Mouse (Mus musculus): ENCODE measurements at regions not wholly inside any gene's neighbourhood (a gene's known extent, or its start where the extent isn't known, plus 50 kb on each side); places are given as distances from the start of the nearest gene placed in this dataset.
A peak's percentile ranks its signal among the peaks of the same experiment; 100 is the strongest.

GRCm38 (mm10) chr4:23567827-23568226 lies 928.4 kb upstream of the Mms22l start:
- Histone ChIP-seq H3K9ac (replicated peaks) (no peak overlapping the region), H3K9me3 (0 out of 2 replicates have a peak, but pooled peaks cover 3% of the 10 kb centered on the region), H3K27ac (replicated peaks) (no peak overlapping the region), H3K4me3 (no peak overlapping the region), H3K36me3 (no peaks in the 10 kb centered on the region), H3K4me1 (no peaks in the 10 kb centered on the region), H3K4me2 (replicated peaks) (no peak overlapping the region), H3K27me3 (no peaks in the 10 kb centered on the region)
- ATAC-seq (ENCODE audit: low FRiP score, low read depth) = no peak
- 39% methylated on average over 1 of the region's 1 CpGs for WGBS

GRCm38 (mm10) chr4:23573013-23573412 lies 923.2 kb upstream of the Mms22l start:
- Histone ChIP-seq H3K27ac (replicated peaks) (no peak overlapping the region), H3K9ac (replicated peaks) (no peak overlapping the region), H3K4me3 (no peak overlapping the region), H3K4me2 (replicated peaks) (no peak overlapping the region), H3K27me3 (no peaks in the 10 kb centered on the region), H3K4me1 (no peaks in the 10 kb centered on the region), H3K36me3 (no peaks in the 10 kb centered on the region), H3K9me3 (no peaks in the 10 kb centered on the region)
- ATAC-seq (ENCODE audit: low FRiP score, low read depth) = no peak

- WGBS = 63% methylated on average over 2 of the region's 2 CpGs
- no peaks in the 10 kb centered on the region for H3K4me1 ChIP-seq
- H3K4me3 ChIP-seq = no peak overlapping the region
- H3K27ac ChIP-seq (replicated peaks) = no peak overlapping the region
- H3K27me3 ChIP-seq = no peaks in the 10 kb centered on the region
- no peak for ATAC-seq (ENCODE audit: low FRiP score, low read depth)
- no peaks in the 10 kb centered on the region for H3K9me3 ChIP-seq
- no peak overlapping the region for H3K4me2 ChIP-seq (replicated peaks)
- H3K36me3 ChIP-seq = no peaks in the 10 kb centered on the region
- no peak overlapping the region for H3K9ac ChIP-seq (replicated peaks)
Measured at GRCm38 (mm10) chr4:23587412-23587811, 908.8 kb upstream of the Mms22l start.

GRCm38 (mm10) chr4:23590883-23591282 lies 905.4 kb upstream of the Mms22l start:
- H3K36me3 ChIP-seq = no peaks in the 10 kb centered on the region
- no peak overlapping the region for H3K4me2 ChIP-seq (replicated peaks)
- WGBS = 25% methylated on average over 3 of the region's 3 CpGs
- ATAC-seq (ENCODE audit: low FRiP score, low read depth) = no peak
- peak overlapping the region; percentile 30; the same call in 1 of the 2 replicates for H3K27ac ChIP-seq (replicated peaks)
- H3K9me3 ChIP-seq = no peaks in the 10 kb centered on the region
- no peaks in the 10 kb centered on the region for H3K27me3 ChIP-seq
- no peak overlapping the region for H3K9ac ChIP-seq (replicated peaks)
- H3K4me1 ChIP-seq = no peaks in the 10 kb centered on the region
- H3K4me3 ChIP-seq = no peak overlapping the region

GRCm38 (mm10) chr4:23591593-23591992 lies 904.7 kb upstream of the Mms22l start:
- no peak for ATAC-seq (ENCODE audit: low FRiP score, low read depth)
- 40% methylated on average over 2 of the region's 2 CpGs for WGBS
- Histone ChIP-seq H3K4me2 (replicated peaks) (no peak overlapping the region), H3K9me3 (no peaks in the 10 kb centered on the region), H3K36me3 (no peaks in the 10 kb centered on the region), H3K4me1 (no peaks in the 10 kb centered on the region), H3K9ac (replicated peaks) (no peak overlapping the region), H3K27me3 (no peaks in the 10 kb centered on the region), H3K27ac (replicated peaks) (no peak overlapping the region), H3K4me3 (no peak overlapping the region)

- H3K4me1 ChIP-seq = peaks cover 18% of the 10 kb centered on the region
- no peak overlapping the region for H3K27ac ChIP-seq (replicated peaks)
- no peaks in the 10 kb centered on the region for H3K27me3 ChIP-seq
- no peak overlapping the region for H3K4me2 ChIP-seq (replicated peaks)
- ATAC-seq (ENCODE audit: low FRiP score, low read depth) = no peak
- no peaks in the 10 kb centered on the region for H3K36me3 ChIP-seq
- no peak overlapping the region for H3K4me3 ChIP-seq
- WGBS = 90% methylated on average over 2 of the region's 2 CpGs
- H3K9me3 ChIP-seq = no peaks in the 10 kb centered on the region
- no peak overlapping the region for H3K9ac ChIP-seq (replicated peaks)
Measured at GRCm38 (mm10) chr4:23600070-23600469, 896.2 kb upstream of the Mms22l start.

- Histone ChIP-seq H3K27ac (replicated peaks) (peak overlapping the region; percentile 89), H3K9ac (replicated peaks) (no peak overlapping the region; the same call in 1 of the 2 replicates), H3K36me3 (no peaks in the 10 kb centered on the region), H3K4me1 (peaks cover 24% of the 10 kb centered on the region), H3K9me3 (no peaks in the 10 kb centered on the region), H3K27me3 (no peaks in the 10 kb centered on the region), H3K4me3 (peak overlapping the region; percentile 24), H3K4me2 (replicated peaks) (peak overlapping the region; percentile 46)
- 5% methylated on average over 13 of the region's 13 CpGs for WGBS
- ATAC-seq (ENCODE audit: low FRiP score, low read depth) = peak; percentile 84
Measured at GRCm38 (mm10) chr4:23601426-23602293, 894.6 kb upstream of the Mms22l start.

- H3K36me3 ChIP-seq = no peaks in the 10 kb centered on the region
- WGBS = 19% methylated on average over 9 of the region's 9 CpGs
- no peaks in the 10 kb centered on the region for H3K9me3 ChIP-seq
- no peak overlapping the region for H3K9ac ChIP-seq (replicated peaks)
- peak overlapping the region; percentile 89 for H3K27ac ChIP-seq (replicated peaks)
- peak overlapping the region; percentile 46 for H3K4me2 ChIP-seq (replicated peaks)
- peak; percentile 82 for ATAC-seq (ENCODE audit: low FRiP score, low read depth)
- 0 out of 2 replicates have a peak overlapping the region, but pooled peaks have one; percentile 9 for H3K4me3 ChIP-seq
- peaks cover 30% of the 10 kb centered on the region for H3K4me1 ChIP-seq
- no peaks in the 10 kb centered on the region for H3K27me3 ChIP-seq
Measured at GRCm38 (mm10) chr4:23602294-23602932, 893.8 kb upstream of the Mms22l start.

GRCm38 (mm10) chr4:23607348-23607747 lies 888.9 kb upstream of the Mms22l start:
- Histone ChIP-seq H3K9ac (replicated peaks) (no peak overlapping the region), H3K4me2 (replicated peaks) (no peak overlapping the region), H3K9me3 (no peaks in the 10 kb centered on the region), H3K4me3 (no peak overlapping the region), H3K36me3 (no peaks in the 10 kb centered on the region), H3K27me3 (no peaks in the 10 kb centered on the region), H3K4me1 (peaks cover 16% of the 10 kb centered on the region), H3K27ac (replicated peaks) (0 out of 2 replicates have a peak overlapping the region, but pooled peaks have one; percentile 50)
- ATAC-seq (ENCODE audit: low FRiP score, low read depth) = no peak
- 57% methylated on average over 3 of the region's 3 CpGs for WGBS

- no peaks in the 10 kb centered on the region for H3K4me1 ChIP-seq
- no peak overlapping the region for H3K4me2 ChIP-seq (replicated peaks)
- no peak for ATAC-seq (ENCODE audit: low FRiP score, low read depth)
- H3K9me3 ChIP-seq = no peaks in the 10 kb centered on the region
- H3K36me3 ChIP-seq = no peaks in the 10 kb centered on the region
- H3K4me3 ChIP-seq = no peak overlapping the region
- no peaks in the 10 kb centered on the region for H3K27me3 ChIP-seq
- H3K27ac ChIP-seq (replicated peaks) = no peak overlapping the region
- H3K9ac ChIP-seq (replicated peaks) = no peak overlapping the region
Measured at GRCm38 (mm10) chr4:23621208-23621607, 875.0 kb upstream of the Mms22l start.

GRCm38 (mm10) chr4:23622231-23622630 lies 874.0 kb upstream of the Mms22l start:
- Histone ChIP-seq H3K9ac (replicated peaks) (no peak overlapping the region), H3K27ac (replicated peaks) (no peak overlapping the region), H3K9me3 (no peaks in the 10 kb centered on the region), H3K36me3 (no peaks in the 10 kb centered on the region), H3K4me2 (replicated peaks) (no peak overlapping the region), H3K4me3 (no peak overlapping the region), H3K4me1 (no peaks in the 10 kb centered on the region), H3K27me3 (no peaks in the 10 kb centered on the region)
- ATAC-seq (ENCODE audit: low FRiP score, low read depth) = no peak

- peak overlapping the region; percentile 78 for H3K27ac ChIP-seq (replicated peaks)
- H3K27me3 ChIP-seq = no peaks in the 10 kb centered on the region
- peak; percentile 80 for ATAC-seq (ENCODE audit: low FRiP score, low read depth)
- no peaks in the 10 kb centered on the region for H3K9me3 ChIP-seq
- peaks cover 8% of the 10 kb centered on the region for H3K4me1 ChIP-seq
- H3K4me2 ChIP-seq (replicated peaks) = peak overlapping the region; percentile 21
- WGBS = 22% methylated on average over 9 of the region's 9 CpGs
- no peak overlapping the region for H3K4me3 ChIP-seq
- no peaks in the 10 kb centered on the region for H3K36me3 ChIP-seq
- 0 out of 2 replicates have a peak overlapping the region, but pooled peaks have one; percentile 8 for H3K9ac ChIP-seq (replicated peaks)
Measured at GRCm38 (mm10) chr4:23636231-23636928, 859.9 kb upstream of the Mms22l start.

Measured in midbrain, embryonic 12.5 days (tissue).